Mouse (Mus musculus) olfactory bulb, adult 2 months (tissue): ENCODE measurements at regions not wholly inside any gene's neighbourhood (a gene's known extent, or its start where the extent isn't known, plus 50 kb on each side); places are given as distances from the start of the nearest gene placed in this dataset.

Source experiments
- CTCF ChIP-seq: fragments of 200-500 bp; IDR thresholded peaks from 2 replicates; pipeline ENCODE4 v1.5.1; 2012; ENCODE audit warnings: low read depth, mild to moderate bottlenecking, low read length, moderate library complexity; ENCODE audit not compliant: insufficient read depth
- POLR2A ChIP-seq: fragments of 200-500 bp; IDR thresholded peaks from 2 replicates; pipeline ENCODE4 v1.6.1; 2012; ENCODE audit warnings: mild to moderate bottlenecking, low read depth, low read length, moderate library complexity; ENCODE audit not compliant: insufficient read depth

GRCm38 (mm10) chr16:87001135-87001534 lies 352.9 kb upstream of the N6amt1 start:
- TF ChIP-seq CTCF: no peak
- no peak for TF ChIP-seq POLR2A
